Mouse (Mus musculus) heart, adult 2 months (tissue): ENCODE measurements around the gene Gm27027.

Experiments
- CTCF ChIP-seq: fragments of 200-600 bp; IDR thresholded peaks from 2 replicates; pipeline ENCODE4 v1.8.1; 2022; ENCODE audit warnings: antibody characterized with exemption, mild to moderate bottlenecking, moderate library complexity
- EP300 ChIP-seq: fragments of 200-500 bp; IDR thresholded peaks from 2 replicates; pipeline ENCODE4 v1.6.1; 2011; ENCODE audit warnings: low read depth, low read length, control low read depth; ENCODE audit not compliant: insufficient read depth
- POLR2A ChIP-seq: fragments of 200-500 bp; IDR thresholded peaks from 2 replicates; pipeline ENCODE4 v1.6.1; 2011; ENCODE audit warnings: mild to moderate bottlenecking, low read depth, low read length, control low read depth; ENCODE audit not compliant: insufficient read depth

GRCm38 (mm10) chr2:93963802-93964201 lies 32.4 kb downstream of the Gm27027 start:
- TF ChIP-seq CTCF (no peak), POLR2A (no peak), EP300 (no peak)
